In genomic region chr1:127322169-127322805, GRCm38 (mm10) we compare ENCODE assay signal across 14 mouse cellular contexts.
A peak's percentile ranks its signal among the peaks of the same experiment; 100 is the strongest.
DNase-seq lines count a peak whose midpoint lies in the region; ATAC-seq lines count a peak whose summit lies in the region.
"Had no signal": no experiment of that assay in that cellular context is flagged by ENCODE, and none has a peak within 500 bp of the region (broad histone marks: within the 10 kb centered on the region; RNA-seq: fewer than 3 reads in every experiment).

No protein-coding gene starts in this region.

- H3K36me3 ChIP-seq in liver, embryonic 12.5 days: no peaks in the 10 kb centered on the region

- H3K27ac ChIP-seq in liver, embryonic 12.5 days: no peak overlapping the region
- H3K27ac ChIP-seq: stomach, embryonic 15.5 days had no signal

- H3K4me2 ChIP-seq in liver, embryonic 12.5 days: no peak overlapping the region
- H3K4me2 ChIP-seq: stomach, embryonic 15.5 days had no signal

- no peak overlapping the region for H3K9ac ChIP-seq in liver, embryonic 12.5 days
- H3K9ac ChIP-seq: stomach, embryonic 15.5 days had no signal

- peaks cover 19% of the 10 kb centered on the region for H3K4me1 ChIP-seq in liver, embryonic 12.5 days
- H3K4me1 ChIP-seq: stomach, embryonic 15.5 days had no signal

- no peak for ATAC-seq in liver, embryonic 12.5 days
- ATAC-seq in monocyte, adult 5-6 weeks (replicated peaks; ENCODE audit: insufficient number of reproducible peaks, low FRiP score, low TSS enrichment, poor library complexity, severe bottlenecking): 0 out of 2 replicates have a peak, but pooled peaks have one; percentile 23
- no peak for ATAC-seq in cerebellum, adult (ENCODE audit: insufficient number of reproducible peaks, low FRiP score, low TSS enrichment)
- ATAC-seq: Patski had no signal

- 55% methylated on average over 5 of the region's 5 CpGs for WGBS in liver, embryonic 12.5 days (ENCODE audit: insufficient replicate concordance)

- H3K9me3 ChIP-seq in liver, embryonic 12.5 days (replicated peaks): no peaks in the 10 kb centered on the region
- H3K9me3 ChIP-seq: stomach, embryonic 15.5 days had no signal

- DNase-seq in liver: peak; percentile 2
- peak; percentile 83 for DNase-seq in CD4-positive, CD25-positive, alpha-beta regulatory T cell, adult 2 months (ENCODE audit: low read depth, low spot score)
- peak; percentile 86 for DNase-seq in Muller cell, postnatal 12 days (ENCODE audit: inconsistent ontology term)
- DNase-seq in adrenal gland, postnatal 10 days: no peak
- DNase-seq: cerebellum, postnatal 10 days; gastrocnemius, postnatal 36 days; heart, postnatal 4 days; kidney, postnatal 10 days had no signal

- H3K4me3 ChIP-seq in liver, embryonic 12.5 days: no peak overlapping the region
- H3K4me3 ChIP-seq: megakaryocyte, embryonic 14.5 days; stomach, embryonic 15.5 days had no signal

- no peaks in the 10 kb centered on the region for H3K27me3 ChIP-seq in liver, embryonic 12.5 days (replicated peaks)
- H3K27me3 ChIP-seq: megakaryocyte, embryonic 14.5 days; Patski; stomach, embryonic 15.5 days had no signal
